Mouse (Mus musculus) right cerebral cortex, adult 2 months (tissue): ENCODE measurements around the gene Gm20909.
"Not testable (repeated sequence)": the region's sequence is repeated elsewhere in the genome, so short reads cannot be mapped to it uniquely, and the experiment has no call there.

Source experiments
- DNase-seq, 2 experiments: peaks; one replicate each; pipeline ENCODE4 v3.0.0; 2021 to 2022; ENCODE audit warnings: low spot score in 2 of 2

Gm20909 gene

GRCm38 (mm10) chrY:21164270-21164669 is at the start of gene Gm20909:
Gene Gm20909 (plus strand): TSS chrY:21164570.
- DNase-seq = not testable (repeated sequence)
